Mouse (Mus musculus) CH12.LX (cell line): ENCODE measurements around the gene Gbp3. TPM values are rescaled to one million over a fixed set of nuclear protein-coding genes. Genes with fewer than 3 reads are reported as not detected.
A peak's percentile ranks its signal among the peaks of the same experiment; 100 is the strongest.
"Not testable (repeated sequence)": the region's sequence is repeated elsewhere in the genome, so short reads cannot be mapped to it uniquely, and the experiment has no call there.

Experiments
- DNase-seq: peaks from one replicate; pipeline ENCODE4 v3.0.0-alpha.2; 2013; ENCODE audit errors: extremely low read depth
- H3K27ac ChIP-seq: 2 replicates; pipeline ENCODE4 v1.5.1; 2012; ENCODE audit warnings: low read depth, mild to moderate bottlenecking, control low read depth, moderate library complexity; ENCODE audit not compliant: insufficient read depth
- H3K27me3 ChIP-seq: replicated peaks from 2 replicates; pipeline ENCODE3; 2012; ENCODE audit warnings: inconsistent platforms
- H3K36me3 ChIP-seq, 2 experiments: replicated peaks in 1 of 2; 2 replicates each; pipeline versions ENCODE3 to v1.6.1; 2012; ENCODE audit warnings: inconsistent platforms in 1 of 2, low read length in 1 of 2, mild to moderate bottlenecking in 1 of 2, mixed read lengths in 1 of 2, moderate library complexity in 1 of 2; ENCODE audit not compliant: control insufficient read depth in 1 of 2, insufficient read depth in 1 of 2
- H3K4me1 ChIP-seq, 2 experiments: 2 replicates each; pipeline ENCODE4 v1.6.1; 2012; ENCODE audit warnings: inconsistent platforms in 1 of 2, moderate library complexity in 1 of 2; ENCODE audit not compliant: insufficient read depth in 2 of 2, control insufficient read depth in 1 of 2
- H3K4me2 ChIP-seq: 2 replicates; pipeline ENCODE4 v1.6.1; 2012; ENCODE audit warnings: low read depth, mild to moderate bottlenecking, control low read depth; ENCODE audit not compliant: poor library complexity, insufficient read depth, severe bottlenecking
- H3K4me3 ChIP-seq, 3 experiments: fragments of 150-350 bp in 1 of 3; sonication (generic) in 1 of 3; replicated peaks in 1 of 3; 2 replicates each; pipeline versions ENCODE3 to v1.5.1; 2011 to 2012; ENCODE audit warnings: low read depth in 2 of 3, low read length in 2 of 3, mild to moderate bottlenecking in 2 of 3, moderate library complexity in 2 of 3, control low read depth in 1 of 3, improper control_type of control experiment in 1 of 3, inconsistent platforms in 1 of 3, mixed read lengths in 1 of 3; ENCODE audit not compliant: poor library complexity in 1 of 3
- H3K79me2 ChIP-seq: replicated peaks from 2 replicates; pipeline ENCODE4 v1.6.1; 2012; ENCODE audit warnings: mild to moderate bottlenecking, moderate library complexity; ENCODE audit not compliant: control insufficient read depth, poor library complexity, insufficient read depth, severe bottlenecking; ENCODE audit errors: extremely low read depth
- H3K9ac ChIP-seq: 2 replicates; pipeline ENCODE4 v1.6.1; 2012; ENCODE audit warnings: low read depth, mild to moderate bottlenecking, control low read depth, moderate library complexity; ENCODE audit not compliant: insufficient read depth
- H3K9me3 ChIP-seq: replicated peaks from 2 replicates; pipeline ENCODE3; 2012; ENCODE audit warnings: low read length, inconsistent platforms, mixed read lengths
- BHLHE40 ChIP-seq: IDR thresholded peaks from 2 replicates; pipeline ENCODE4 v1.6.1; 2011; ENCODE audit warnings: mild to moderate bottlenecking, low read depth, low read length, improper control_type of control experiment
- CHD1 ChIP-seq: IDR thresholded peaks from 2 replicates; pipeline ENCODE4 v1.6.1; 2012; ENCODE audit warnings: low read depth, low read length, improper control_type of control experiment, inconsistent platforms
- CHD2 ChIP-seq: IDR thresholded peaks from 2 replicates; pipeline ENCODE4 v1.6.1; 2011; ENCODE audit warnings: low read length, improper control_type of control experiment
- CTCF ChIP-seq, 2 experiments: IDR thresholded peaks in 1 of 2; conservative IDR thresholded peaks in 1 of 2; 2 replicates each; pipeline ENCODE4 v1.5.1; 2011 to 2012; ENCODE audit warnings: low read depth in 2 of 2, low read length in 2 of 2, improper control_type of control experiment in 1 of 2, inconsistent platforms in 1 of 2, mild to moderate bottlenecking in 1 of 2, moderate library complexity in 1 of 2
- ELF1 ChIP-seq: IDR thresholded peaks from 2 replicates; pipeline ENCODE4 v1.6.1; 2014; ENCODE audit warnings: low read depth, mild to moderate bottlenecking, inconsistent platforms, low read length, improper control_type of control experiment
- EP300 ChIP-seq: IDR thresholded peaks from 2 replicates; pipeline ENCODE4 v1.6.1; 2011; ENCODE audit warnings: low read length, improper control_type of control experiment
- ETS1 ChIP-seq: conservative IDR thresholded peaks from 2 replicates; pipeline ENCODE4 v1.6.1; 2012; ENCODE audit warnings: low read depth, mild to moderate bottlenecking, inconsistent platforms, low read length, improper control_type of control experiment, moderate library complexity
- GABPA ChIP-seq: IDR thresholded peaks from 2 replicates; pipeline ENCODE4 v1.6.1; 2012; ENCODE audit warnings: low read depth, low read length, improper control_type of control experiment, inconsistent platforms; ENCODE audit not compliant: insufficient replicate concordance
- HCFC1 ChIP-seq: IDR thresholded peaks from 2 replicates; pipeline ENCODE4 v1.6.1; 2012; ENCODE audit warnings: low read depth, mild to moderate bottlenecking, inconsistent platforms, low read length, improper control_type of control experiment
- IRF4 ChIP-seq: IDR thresholded peaks from 2 replicates; pipeline ENCODE4 v1.6.1; 2014; ENCODE audit warnings: low read depth, mild to moderate bottlenecking, inconsistent platforms, low read length, improper control_type of control experiment
- KAT2A ChIP-seq: IDR thresholded peaks from 2 replicates; pipeline ENCODE4 v1.6.1; 2012; ENCODE audit warnings: low read length, improper control_type of control experiment, inconsistent platforms; ENCODE audit not compliant: insufficient replicate concordance
- MAFK ChIP-seq: IDR thresholded peaks from 2 replicates; pipeline ENCODE4 v1.6.1; 2011; ENCODE audit warnings: low read length, improper control_type of control experiment; ENCODE audit not compliant: insufficient replicate concordance
- MAZ ChIP-seq: IDR thresholded peaks from 2 replicates; pipeline ENCODE4 v1.6.1; 2012; ENCODE audit warnings: low read depth, mild to moderate bottlenecking, inconsistent platforms, low read length, improper control_type of control experiment, moderate library complexity
- MEF2A ChIP-seq: IDR thresholded peaks from 2 replicates; pipeline ENCODE4 v1.6.1; 2014; ENCODE audit warnings: low read depth, mild to moderate bottlenecking, inconsistent platforms, low read length, improper control_type of control experiment, borderline replicate concordance
- MXI1 ChIP-seq: IDR thresholded peaks from 2 replicates; pipeline ENCODE4 v1.6.1; 2011; ENCODE audit warnings: mild to moderate bottlenecking, low read depth, low read length, improper control_type of control experiment
- NELFE ChIP-seq: IDR thresholded peaks from 2 replicates; pipeline ENCODE4 v1.6.1; 2011; ENCODE audit warnings: low read depth, low read length, improper control_type of control experiment
- NRF1 ChIP-seq: IDR thresholded peaks from 2 replicates; pipeline ENCODE4 v1.6.1; 2014; ENCODE audit warnings: low read depth, mild to moderate bottlenecking, inconsistent platforms, low read length, improper control_type of control experiment, moderate library complexity
- PAX5 ChIP-seq: IDR thresholded peaks from 2 replicates; pipeline ENCODE4 v1.6.1; 2012; ENCODE audit warnings: low read length, inconsistent platforms, mixed read lengths
- POLR2A ChIP-seq: IDR thresholded peaks from 2 replicates; pipeline ENCODE4 v1.6.1; 2011; ENCODE audit warnings: low read depth, mild to moderate bottlenecking, improper control_type of control experiment, low read length
- POLR2AphosphoS2 ChIP-seq: IDR thresholded peaks from 2 replicates; pipeline ENCODE4 v1.6.1; 2011; ENCODE audit warnings: low read depth, low read length, improper control_type of control experiment
- RAD21 ChIP-seq: IDR thresholded peaks from 2 replicates; pipeline ENCODE4 v1.6.1; 2011; ENCODE audit warnings: low read depth, mild to moderate bottlenecking, low read length, improper control_type of control experiment, moderate library complexity
- RCOR1 ChIP-seq: conservative IDR thresholded peaks from 2 replicates; pipeline ENCODE4 v1.6.1; 2012; ENCODE audit warnings: low read depth, mild to moderate bottlenecking, inconsistent platforms, low read length, improper control_type of control experiment
- SIN3A ChIP-seq: IDR thresholded peaks from 2 replicates; pipeline ENCODE4 v1.6.1; 2012; ENCODE audit warnings: low read length, improper control_type of control experiment, inconsistent platforms
- SMC3 ChIP-seq: IDR thresholded peaks from 2 replicates; pipeline ENCODE4 v1.6.1; 2011; ENCODE audit warnings: low read depth, low read length, improper control_type of control experiment
- TBP ChIP-seq: conservative IDR thresholded peaks from 2 replicates; pipeline ENCODE4 v1.6.1; 2011; ENCODE audit warnings: low read depth, low read length, improper control_type of control experiment
- TCF12 ChIP-seq: IDR thresholded peaks from 2 replicates; pipeline ENCODE4 v1.6.1; 2014; ENCODE audit warnings: low read depth, mild to moderate bottlenecking, inconsistent platforms, low read length, improper control_type of control experiment
- USF1 ChIP-seq: IDR thresholded peaks from 2 replicates; pipeline ENCODE4 v1.6.1; 2014; ENCODE audit warnings: low read depth, mild to moderate bottlenecking, inconsistent platforms, low read length, improper control_type of control experiment
- USF2 ChIP-seq: conservative IDR thresholded peaks from 2 replicates; pipeline ENCODE4 v1.6.1; 2011; ENCODE audit warnings: low read depth, low read length, improper control_type of control experiment
- ZNF384 ChIP-seq: IDR thresholded peaks from 2 replicates; pipeline ENCODE4 v1.6.1; 2012; ENCODE audit warnings: low read depth, low read length, improper control_type of control experiment, inconsistent platforms
- dilution Hi-C: fragments of 300-500 bp; cut with MboI; formaldehyde crosslinking; loops from 2 replicates; pipeline ENCODE4 v1.14.3; 2020; ENCODE audit warnings: low sequenced_read_pairs; ENCODE audit not compliant: extremely low pct_unique_long_range_greater_than_20kb, extremely low pct_ligation_motif_present
- in situ Hi-C: fragments of 300-500 bp; cut with MboI; formaldehyde crosslinking; loops from 3 replicates; pipeline ENCODE4 v1.14.3; 2019; ENCODE audit warnings: low sequenced_read_pairs, low pct_ligation_motif_present, low pct_unique_long_range_greater_than_20kb, mixed read lengths
- polyA plus RNA-seq: library from polyadenylated mRNA; unstranded; fragments of >175 nt; gene quantifications from 2 replicates; pipeline ENCODE4 v1.2.1, GENCODE M21; 2012; ENCODE audit warnings: low read depth; ENCODE audit not compliant: insufficient read length
- total RNA-seq, 2 experiments: library from RNA; depleted of rRNA; stranded (reverse); fragments of 300-350 nt in 1 of 2; fragments of >200 nt in 1 of 2; gene quantifications; 2 replicates each; pipeline ENCODE4 v1.2.3; 2012 to 2014

Gbp3 gene
- total and polyA plus RNA-seq, 3 experiments, result 89.0 to 91.4 (median 90.6) TPM

GRCm38 (mm10) chr3:142561045-142561646, 1.3 kb downstream of the Gbp3 start (continued):
- TF ChIP-seq PAX5 (no peak), MXI1 (peak; percentile 96), RAD21 (no peak), BHLHE40 (peak; percentile 88), MAFK (no peak; the same call in 1 of the 2 replicates), NRF1 (no peak), CHD1 (no peak; the same call in 1 of the 2 replicates), NELFE (no peak), CHD2 (no peak), TCF12 (no peak), SIN3A (no peak; the same call in 1 of the 2 replicates), ELF1 (no peak)

- Histone ChIP-seq H3K27me3 (no peaks in the 10 kb centered on the region), H3K36me3 (peaks cover 23 to 40% of the 10 kb centered on the region in 2 experiments), H3K4me3 (peak overlapping the region; percentile 55 to 69 (median 64)), H3K4me2 (peak overlapping the region; percentile 97), H3K9ac (peak overlapping the region; percentile 78), H3K4me1 (peaks cover 12 to 35% of the 10 kb centered on the region in 2 experiments), H3K79me2 (peaks cover 18% of the 10 kb centered on the region), H3K9me3 (no peaks in the 10 kb centered on the region), H3K27ac (no peak overlapping the region)
- dilution Hi-C loops (no loop called here), in situ Hi-C loops (loop anchor here (5.0 to 10.0 kb wide), 2 partner anchors 69 to 143 kb away; partner anchors contain the start of genes Gbp5 and Kyat3)
- TF ChIP-seq MXI1 (no peak), RAD21 (no peak; the same call in none of the 2 replicates), ELF1 (peak; percentile 16; the same call in 1 of the 2 replicates), KAT2A (no peak), EP300 (no peak), GABPA (no peak), BHLHE40 (no peak), CTCF (conservative IDR thresholded peaks at IDR 0.05 in 1 of 2, IDR thresholded peaks at IDR 0.05 in 1 of 2; ENCODE audit: low read depth in 2 of 2, low read length in 2 of 2) (0 out of 4 replicates have a peak, but pooled peaks of 1 of the 2 experiments have one; percentile 7), TBP (0 out of 2 replicates have a peak, but pooled peaks have one; percentile 54), MAZ (no peak), CHD1 (no peak), POLR2A (no peak; the same call in 1 of the 2 replicates), CHD2 (no peak), USF1 (no peak), RCOR1 (no peak), POLR2AphosphoS2 (no peak), MEF2A (no peak), HCFC1 (no peak), TCF12 (no peak), ETS1 (no peak), SMC3 (no peak), PAX5 (no peak), ZNF384 (no peak), USF2 (no peak), NRF1 (no peak), IRF4 (no peak)
- DNase-seq, result peak; percentile 48
Observed at GRCm38 (mm10) chr3:142561666-142562065, 1.8 kb downstream of the Gbp3 start.

GRCm38 (mm10) chr3:142567490-142567889, 7.7 kb downstream of the Gbp3 start:
- H3K36me3 ChIP-seq, result peaks cover 67 to 94% of the 10 kb centered on the region in 2 experiments
- H3K4me2 ChIP-seq, H3K9me3 ChIP-seq, H3K27ac ChIP-seq, H3K9ac ChIP-seq, H3K79me2 ChIP-seq, H3K4me3 ChIP-seq, DNase-seq, H3K27me3 ChIP-seq, dilution Hi-C loops: not testable (repeated sequence)
- in situ Hi-C loops, result loop anchor here (10.0 kb wide), 1 partner anchor 137 kb away; the partner anchor contains the start of gene Kyat3
- peaks cover 6 to 17% of the 10 kb centered on the region in 2 experiments; a peak in 3 of 4 replicates for H3K4me1 ChIP-seq
